Mouse (Mus musculus): ENCODE data around the gene Slc35b2. TPM values are rescaled to one million over a fixed set of nuclear protein-coding genes. Genes with fewer than 3 reads are reported as not detected.

Slc35b2 gene
- total RNA-seq, 4 experiments from 2014 or later = 23.1 to 27.9 (median 25.3) TPM

DNA sequence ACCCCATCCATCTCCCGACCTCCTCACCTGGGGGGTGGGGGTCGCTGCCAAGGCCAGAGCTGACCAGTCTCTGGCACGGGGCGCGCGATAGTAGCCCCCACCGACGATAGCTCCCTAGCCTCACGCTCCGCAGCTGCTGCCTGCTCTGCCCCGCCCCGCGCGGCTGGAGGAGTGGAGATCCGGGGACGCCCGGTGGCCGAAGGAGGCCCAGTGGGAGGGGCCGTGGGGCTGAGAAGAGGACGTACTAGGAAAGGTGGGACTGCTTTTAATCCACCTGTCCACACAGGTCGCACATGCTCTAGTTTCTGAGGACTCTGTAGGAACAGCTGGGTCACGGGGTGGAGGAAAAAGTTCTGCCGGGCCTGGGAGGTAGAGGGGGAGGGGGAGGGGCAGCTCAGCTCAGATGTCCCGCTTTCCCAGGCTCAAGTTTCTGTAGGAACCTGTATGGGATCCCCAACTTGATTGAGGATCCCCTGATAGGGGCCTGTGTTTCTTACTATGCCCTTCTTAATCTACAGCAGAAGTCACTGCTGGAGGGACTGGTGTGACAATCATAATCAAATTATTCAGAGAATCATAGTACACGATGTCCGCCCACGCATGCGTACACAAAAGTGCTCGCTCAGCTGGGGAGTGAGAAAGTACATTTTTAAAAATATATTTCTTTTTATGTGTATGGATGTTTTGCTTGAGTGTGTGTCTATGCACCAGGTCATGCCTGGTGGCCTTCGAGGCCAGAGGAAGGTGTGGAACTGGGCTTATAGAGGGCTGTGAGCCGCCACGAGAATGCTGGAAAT lies 36.0 kb downstream of the Slc35b2 start, which contains the start of gene Slc29a1:
TSS of gene Slc29a1 (minus strand) at position 161 of the 797 bp plus-strand sequence.
- no peak for DNase-seq (ENCODE audit: low spot score)

- DNase-seq (ENCODE audit: low spot score) = no peak
Measured at GRCm38 (mm10) chr17:45600267-45600666, 36.6 kb downstream of the Slc35b2 start.

DNA sequence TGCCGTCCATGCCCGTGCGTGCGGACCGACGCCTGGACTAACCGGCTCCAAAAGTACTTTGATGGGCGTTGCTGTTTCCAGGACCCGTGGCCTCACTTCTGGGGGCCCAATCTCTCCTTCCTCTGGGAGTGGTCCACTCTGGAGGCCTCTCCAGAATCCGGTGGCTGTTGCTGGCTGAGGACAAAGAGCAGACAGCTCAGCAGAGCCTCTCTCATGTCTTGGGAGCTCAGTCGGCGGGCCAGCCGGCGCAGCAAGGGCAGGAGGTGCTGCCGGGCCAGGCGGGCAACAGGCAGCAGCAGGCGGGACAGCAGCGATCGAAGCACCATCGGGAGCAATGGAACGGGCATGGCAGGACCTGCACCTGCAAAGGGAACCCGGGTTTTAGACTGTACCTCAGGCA lies 37.7 kb downstream of the Slc35b2 start:
- DNase-seq (ENCODE audit: low spot score) = no peak

GRCm38 (mm10) chr17:45601877-45602304 lies 38.2 kb downstream of the Slc35b2 start, which contains the start of gene Mymx:
Gene Mymx (minus strand): TSS chr17:45602102.
- no peak for DNase-seq (ENCODE audit: low spot score)

DNA sequence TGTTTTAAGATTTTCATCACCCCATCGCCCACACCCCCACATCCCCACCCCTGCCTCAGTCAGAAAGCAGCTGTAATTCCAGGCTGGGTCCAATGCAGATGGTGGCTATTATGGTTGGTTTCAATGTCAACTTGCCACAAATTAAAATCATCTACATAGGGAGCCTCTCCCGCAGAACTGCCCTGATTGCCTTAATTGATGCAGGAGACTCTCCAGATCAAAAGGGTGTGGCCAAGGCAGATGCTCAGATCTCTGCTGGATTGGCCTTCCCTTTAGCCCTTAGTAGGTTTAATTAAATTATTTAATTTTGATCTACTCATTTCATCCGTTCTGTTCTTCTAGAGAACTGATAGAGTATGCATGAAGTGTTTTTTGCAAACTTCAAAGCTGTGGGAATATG lies 39.3 kb downstream of the Slc35b2 start:
- no peak for DNase-seq (ENCODE audit: low spot score)

- DNase-seq (ENCODE audit: low spot score) = no peak
Measured at GRCm38 (mm10) chr17:45606992-45607879, 43.6 kb downstream of the Slc35b2 start.

GRCm38 (mm10) chr17:45608396-45608795 lies 44.7 kb downstream of the Slc35b2 start:
- no peak for DNase-seq (ENCODE audit: low spot score)

GRCm38 (mm10) chr17:45610144-45610866 lies 46.6 kb downstream of the Slc35b2 start:
- DNase-seq (ENCODE audit: low spot score) = peak; percentile 57

GRCm38 (mm10) chr17:45612008-45612407 lies 48.3 kb downstream of the Slc35b2 start:
- no peak for DNase-seq (ENCODE audit: low spot score)

GRCm38 (mm10) chr17:45612921-45613320 lies 49.2 kb downstream of the Slc35b2 start:
- DNase-seq (ENCODE audit: low spot score) = no peak

GRCm38 (mm10) chr17:45616046-45616650 lies 52.5 kb downstream of the Slc35b2 start:
- DNase-seq (ENCODE audit: low spot score) = no peak

DNA sequence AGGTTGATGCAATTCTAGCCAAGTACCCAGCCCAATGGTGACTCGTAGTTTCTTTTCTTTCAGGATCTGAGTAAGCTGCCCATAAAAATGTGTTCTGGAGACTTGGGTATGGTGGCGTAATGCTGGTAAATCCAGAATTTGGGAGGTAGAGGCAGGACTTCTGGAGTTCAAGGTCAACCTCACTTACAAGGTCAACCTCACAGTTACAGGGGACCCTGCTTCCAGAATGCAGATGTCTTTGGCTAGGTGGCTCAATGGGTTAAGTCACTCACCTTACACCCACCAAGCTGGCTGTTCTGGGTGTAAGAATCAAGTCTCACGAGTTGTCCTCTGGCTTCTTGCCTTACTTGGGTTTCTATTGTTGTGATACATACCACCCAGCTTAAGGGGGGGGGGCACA lies 53.0 kb downstream of the Slc35b2 start:
- no peak for DNase-seq (ENCODE audit: low spot score)

Other genes with a start within 250 kb of the Slc35b2 start
- 10 to 100 TPM; 36.1 to 40.2 (median 38.7) TPM for gene Cdc5l, start 130.1 kb upstream of the Slc35b2 start, total RNA-seq (2022)
- gene Spats1, start 88.5 kb upstream of the Slc35b2 start, total RNA-seq (2022) = under 1 TPM in 3 of 4 experiments, not detected in 1; 0.28 to 0.47 (median 0.38) TPM
- gene Aars2, start 57.0 kb upstream of the Slc35b2 start, total RNA-seq (2022) = 10 to 100 TPM; 18.7 to 21.1 (median 19.9) TPM
- not detected for gene Tcte1, start 40.4 kb upstream of the Slc35b2 start, total RNA-seq (2022)
- gene Tmem151b, start 14.2 kb upstream of the Slc35b2 start, total RNA-seq (2022) = under 1 TPM in 1 of 4 experiments, not detected in 3; 0.09 TPM
- gene Nfkbie, start 8.2 kb upstream of the Slc35b2 start, total RNA-seq (2022) = 1 to 10 TPM in 3 of 4 experiments, under 1 TPM in 1; 0.65 to 1.5 (median 1.3) TPM
- gene Hsp90ab1, start 9.4 kb downstream of the Slc35b2 start, total RNA-seq (2022) = 1,000 to 10,000 TPM; 1,121 to 1,613 (median 1,357) TPM
- gene Slc29a1, start 35.7 kb downstream of the Slc35b2 start, total RNA-seq (2022) = 10 to 100 TPM; 58.9 to 70.8 (median 66.9) TPM
- gene Mymx, start 38.2 kb downstream of the Slc35b2 start, total RNA-seq (2022) = not detected
- under 1 TPM in 1 of 4 experiments, not detected in 3; 0.97 TPM for gene Capn11, start 95.5 kb downstream of the Slc35b2 start, total RNA-seq (2022)
- gene Mrpl14, start 122.4 kb downstream of the Slc35b2 start, total RNA-seq (2022) = 100 to 1,000 TPM; 163 to 174 (median 168) TPM
- 10 to 100 TPM; 91.5 to 96.4 (median 93.2) TPM for gene Tmem63b, start 123.0 kb downstream of the Slc35b2 start, total RNA-seq (2022)
- 1 to 10 TPM in 1 of 4 experiments, under 1 TPM in 3; 0.56 to 1.2 (median 0.94) TPM for gene 1600014C23Rik, start 170.0 kb downstream of the Slc35b2 start, total RNA-seq (2022)